Mouse (Mus musculus) hindbrain, embryonic 16.5 days (tissue): ENCODE data around the gene Gpn3. TPM values are rescaled to one million over a fixed set of nuclear protein-coding genes. Genes with fewer than 3 reads are reported as not detected.

Experiments used
- ATAC-seq: fragments of 200-750 bp; cut with Nextera tagmentation; 2 replicates; pipeline ENCODE4 v1.8.0; 2017; ENCODE audit warnings: moderate TSS enrichment, moderate library complexity
- H3K27ac ChIP-seq: fragments of 300-500 bp; sonication (generic); 2 replicates; pipeline ENCODE4 v1.5.1; 2014; ENCODE audit warnings: low read depth, mild to moderate bottlenecking, control low read depth, low read length, moderate library complexity
- H3K27me3 ChIP-seq: fragments of 300-500 bp; sonication (generic); replicated peaks from 2 replicates; pipeline ENCODE4 v1.6.1; 2014; ENCODE audit warnings: low read length; ENCODE audit not compliant: control insufficient read depth, insufficient read depth
- H3K36me3 ChIP-seq: fragments of 300-500 bp; sonication (generic); 2 replicates; pipeline ENCODE4 v1.6.1; 2014; ENCODE audit warnings: mild to moderate bottlenecking, low read length, moderate library complexity, mixed read lengths; ENCODE audit not compliant: control insufficient read depth, insufficient read depth
- H3K4me1 ChIP-seq: fragments of 300-500 bp; sonication (generic); 2 replicates; pipeline ENCODE4 v1.6.1; 2014; ENCODE audit warnings: low read depth, low read length; ENCODE audit not compliant: control insufficient read depth, insufficient read depth
- H3K4me2 ChIP-seq: fragments of 300-500 bp; sonication (generic); 2 replicates; pipeline ENCODE4 v1.6.1; 2014; ENCODE audit warnings: mild to moderate bottlenecking, low read length, control low read depth, moderate library complexity
- H3K4me3 ChIP-seq: fragments of 300-500 bp; sonication (generic); 2 replicates; pipeline ENCODE4 v1.5.1; 2014; ENCODE audit warnings: mild to moderate bottlenecking, low read length, control low read depth, moderate library complexity
- H3K9ac ChIP-seq: fragments of 300-500 bp; sonication (generic); 2 replicates; pipeline ENCODE4 v1.6.1; 2014; ENCODE audit warnings: low read depth, mild to moderate bottlenecking, control low read depth, low read length, moderate library complexity
- H3K9me3 ChIP-seq: fragments of 300-500 bp; sonication (generic); 2 replicates; pipeline ENCODE4 v1.6.1; 2014; ENCODE audit warnings: mild to moderate bottlenecking, low read length, moderate library complexity; ENCODE audit not compliant: control insufficient read depth
- WGBS: fragments of 180-500 bp; shearing (Covaris S2); extraction: QIAGEN DNeasy Blood & Tissue Kit; methylation state at CpG from one replicate; pipeline ENCODE4 v1.1.7; 2014; 5-methylcytosine and 5-hydroxymethylcytosine counted together
- polyA plus RNA-seq: library from polyadenylated mRNA; unstranded; fragments of >200 nt; fragmentation: Nextera tagmentation; extraction: Ambion mirVana; gene quantifications from 2 replicates; pipeline ENCODE4 v1.2.1, GENCODE M21; 2015

Gpn3 gene
- 35.3 and 40.9 TPM in 2 replicates for polyA plus RNA-seq

GRCm38 (mm10) chr5:122371591-122372191 is at the start of gene Gpn3:
TSS of gene Gpn3 (plus strand) at chr5:122371876.
- peak within 1 kb of the TSS; percentile 93 for H3K9ac ChIP-seq
- H3K4me3 ChIP-seq = peak within 1 kb of the TSS; percentile 84
- no peaks in the 10 kb centered on the region for H3K27me3 ChIP-seq
- WGBS = 1% methylated on average over 30 of the region's 46 CpGs
- peak within 1 kb of the TSS; percentile 95 for H3K27ac ChIP-seq
- no peaks in the 10 kb centered on the region for H3K9me3 ChIP-seq
- peaks cover 19% of the 10 kb centered on the region for H3K36me3 ChIP-seq
- H3K4me1 ChIP-seq = peaks cover 18% of the 10 kb centered on the region
- ATAC-seq = peak; percentile 79
- H3K4me2 ChIP-seq = peak within 1 kb of the TSS; percentile 87

GRCm38 (mm10) chr5:122323523-122323922 is 48.2 kb upstream of the Gpn3 start:
- H3K27ac ChIP-seq = no peak overlapping the region
- H3K9ac ChIP-seq = no peak overlapping the region; the same call in 1 of the 2 replicates
- H3K9me3 ChIP-seq = no peaks in the 10 kb centered on the region
- H3K4me1 ChIP-seq = no peaks in the 10 kb centered on the region
- H3K4me3 ChIP-seq = no peak overlapping the region
- no peaks in the 10 kb centered on the region for H3K27me3 ChIP-seq
- 63% methylated on average over 8 of the region's 8 CpGs for WGBS
- no peak for ATAC-seq
- H3K4me2 ChIP-seq = no peak overlapping the region
- H3K36me3 ChIP-seq = peaks cover 9% of the 10 kb centered on the region

DNA sequence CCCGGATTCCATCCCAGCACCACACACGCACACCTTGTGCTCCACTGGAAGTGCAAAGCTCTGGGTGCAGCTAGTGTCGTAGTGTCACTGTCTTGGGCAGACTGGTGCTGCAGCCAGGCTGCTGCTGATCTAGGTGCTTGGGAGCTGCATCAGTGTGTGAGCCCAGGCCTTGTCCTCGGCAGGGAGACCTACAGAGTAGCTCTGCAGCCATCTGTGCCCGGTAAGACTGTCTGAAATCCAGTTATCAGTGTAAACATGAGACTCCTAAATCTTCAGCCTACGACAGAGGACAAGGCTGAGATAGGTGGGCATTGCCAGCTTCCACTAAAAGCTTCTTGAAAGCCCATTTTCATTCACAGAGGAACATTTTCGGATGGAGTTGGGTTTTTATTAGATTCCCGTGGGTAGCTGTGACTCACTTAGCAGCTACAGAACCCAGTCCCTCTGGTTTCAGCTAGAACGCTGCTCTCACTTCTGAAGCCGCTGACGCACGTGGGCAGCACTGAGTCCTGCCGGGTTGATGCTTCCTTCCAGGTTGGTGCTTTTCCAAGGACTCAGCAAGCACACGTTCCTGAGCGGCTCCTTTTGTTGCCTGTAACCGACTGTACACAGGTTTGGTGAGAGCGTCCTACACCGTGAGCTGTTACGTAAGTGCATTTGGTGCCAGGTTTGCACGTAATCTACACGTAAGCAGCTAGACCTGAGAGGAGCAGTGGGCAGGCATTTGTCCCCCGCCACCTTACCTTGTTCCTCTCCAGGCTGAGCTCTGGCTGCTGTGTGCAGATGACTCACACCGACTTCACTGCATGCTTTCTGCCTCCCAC is 46.9 kb upstream of the Gpn3 start:
- ATAC-seq = no peak
- 88% methylated on average over 23 of the region's 23 CpGs for WGBS
- Histone ChIP-seq H3K9ac (no peak overlapping the region), H3K4me2 (no peak overlapping the region), H3K36me3 (peaks cover 9% of the 10 kb centered on the region), H3K9me3 (no peaks in the 10 kb centered on the region), H3K4me3 (no peak overlapping the region), H3K27me3 (no peaks in the 10 kb centered on the region), H3K27ac (no peak overlapping the region), H3K4me1 (no peaks in the 10 kb centered on the region)

- Histone ChIP-seq H3K36me3 (peaks cover 9% of the 10 kb centered on the region), H3K4me1 (no peaks in the 10 kb centered on the region)
Measured at GRCm38 (mm10) chr5:122325477-122325876, 46.2 kb upstream of the Gpn3 start.

GRCm38 (mm10) chr5:122327283-122327682 is 44.4 kb upstream of the Gpn3 start:
- WGBS = 86% methylated on average over 3 of the region's 3 CpGs
- Histone ChIP-seq H3K4me1 (no peaks in the 10 kb centered on the region), H3K4me2 (no peak overlapping the region), H3K4me3 (no peak overlapping the region), H3K9me3 (no peaks in the 10 kb centered on the region), H3K36me3 (peaks cover 9% of the 10 kb centered on the region), H3K27me3 (no peaks in the 10 kb centered on the region), H3K27ac (no peak overlapping the region), H3K9ac (no peak overlapping the region)
- ATAC-seq = no peak

More at GRCm38 (mm10) chr5:122325477-122325876, 46.2 kb upstream of the Gpn3 start:
- WGBS = 84% methylated on average over 8 of the region's 8 CpGs
- Histone ChIP-seq H3K9ac (no peak overlapping the region), H3K9me3 (no peaks in the 10 kb centered on the region), H3K27me3 (no peaks in the 10 kb centered on the region), H3K4me2 (no peak overlapping the region), H3K4me3 (no peak overlapping the region), H3K27ac (no peak overlapping the region)
- ATAC-seq = no peak

DNA sequence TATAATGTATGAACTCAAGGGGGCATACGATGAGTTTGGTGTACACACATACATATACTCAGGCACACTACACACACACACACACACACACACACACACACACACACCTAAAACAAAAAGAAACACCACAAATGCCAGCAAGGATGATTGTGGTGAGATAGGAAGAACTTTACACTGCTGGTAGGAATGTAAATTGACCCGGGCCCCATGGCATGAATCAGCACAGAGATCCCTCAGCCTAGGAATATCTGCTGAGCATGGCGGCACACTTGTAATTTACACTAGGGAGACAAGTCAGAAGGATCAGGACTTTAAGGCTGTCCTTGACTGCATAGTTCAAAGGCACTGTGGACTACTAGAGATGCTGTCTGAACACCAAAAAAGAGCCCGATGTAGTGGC is 41.4 kb upstream of the Gpn3 start:
- 97% methylated on average over 4 of the region's 4 CpGs for WGBS
- Histone ChIP-seq H3K27me3 (no peaks in the 10 kb centered on the region), H3K27ac (no peak overlapping the region), H3K9ac (no peak overlapping the region), H3K4me2 (no peak overlapping the region), H3K4me3 (no peak overlapping the region), H3K36me3 (peaks cover 4% of the 10 kb centered on the region), H3K9me3 (no peaks in the 10 kb centered on the region), H3K4me1 (no peaks in the 10 kb centered on the region)
- no peak for ATAC-seq

- Histone ChIP-seq H3K4me2 (no peak overlapping the region), H3K9ac (no peak overlapping the region), H3K9me3 (no peaks in the 10 kb centered on the region), H3K4me1 (no peaks in the 10 kb centered on the region), H3K36me3 (no peaks in the 10 kb centered on the region), H3K27ac (no peak overlapping the region), H3K4me3 (no peak overlapping the region), H3K27me3 (no peaks in the 10 kb centered on the region)
- no peak for ATAC-seq
- WGBS = 73% methylated on average over 3 of the region's 3 CpGs
Measured at GRCm38 (mm10) chr5:122334682-122335081, 37.0 kb upstream of the Gpn3 start.

GRCm38 (mm10) chr5:122336554-122337294 is 35.0 kb upstream of the Gpn3 start:
- no peak overlapping the region for H3K4me3 ChIP-seq
- H3K9me3 ChIP-seq = no peaks in the 10 kb centered on the region
- no peaks in the 10 kb centered on the region for H3K27me3 ChIP-seq
- H3K9ac ChIP-seq = no peak overlapping the region
- H3K27ac ChIP-seq = no peak overlapping the region
- H3K4me2 ChIP-seq = no peak overlapping the region
- no peak for ATAC-seq
- H3K36me3 ChIP-seq = no peaks in the 10 kb centered on the region
- 94% methylated on average over 7 of the region's 7 CpGs for WGBS
- no peaks in the 10 kb centered on the region for H3K4me1 ChIP-seq

DNA sequence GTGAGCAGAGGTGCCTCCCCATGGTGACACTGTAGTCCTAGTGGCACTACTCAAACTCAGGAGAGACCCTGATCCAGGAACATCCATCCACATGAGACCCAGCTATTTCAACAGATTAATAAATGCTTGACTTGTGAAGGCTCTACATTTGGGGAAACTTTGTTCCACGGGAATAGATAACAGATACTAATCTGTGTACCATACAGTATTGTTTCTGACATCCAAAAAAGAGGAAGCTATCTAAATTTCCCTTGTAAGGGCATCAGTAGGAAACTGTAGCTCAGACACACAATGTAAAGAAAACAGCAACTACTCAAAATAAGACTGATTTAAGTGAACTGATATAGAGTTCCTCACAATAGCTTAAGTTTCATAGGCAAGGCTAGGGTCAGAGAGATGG is 28.8 kb upstream of the Gpn3 start:
- H3K4me2 ChIP-seq = no peak overlapping the region
- no peak for ATAC-seq
- H3K27me3 ChIP-seq = no peaks in the 10 kb centered on the region
- whole genome bisulfite sequencing = 80% methylated on average over 1 of the region's 1 CpGs
- H3K9me3 ChIP-seq = no peaks in the 10 kb centered on the region
- H3K4me1 ChIP-seq = no peaks in the 10 kb centered on the region
- H3K4me3 ChIP-seq = no peak overlapping the region
- H3K36me3 ChIP-seq = no peaks in the 10 kb centered on the region
- H3K9ac ChIP-seq = no peak overlapping the region
- H3K27ac ChIP-seq = no peak overlapping the region
